9 mouse cellular contexts compared by ENCODE assay signal in genomic region chr3:5090108-5090869, GRCm38 (mm10).
A peak's percentile ranks its signal among the peaks of the same experiment; 100 is the strongest.
DNase-seq lines count a peak whose midpoint lies in the region; ATAC-seq lines count a peak whose summit lies in the region.
"Had no signal": no experiment of that assay in that cellular context is flagged by ENCODE, and none has a peak within 500 bp of the region (broad histone marks: within the 10 kb centered on the region; RNA-seq: fewer than 3 reads in every experiment).

No protein-coding gene starts in this region.

- peak; percentile 1 to 2 for DNase-seq in cerebellum, postnatal 10 days
- DNase-seq in cerebellum, postnatal 25 days, result no peak
- peak; percentile 1 for DNase-seq in layer of hippocampus, adult 9-10 months (ENCODE audit: low spot score)
- no peak for DNase-seq in layer of hippocampus, adult 11-12 months (ENCODE audit: low spot score)
- peak; percentile 69 for DNase-seq in mesoderm, embryonic 11.5 days (ENCODE audit: low read depth, low spot score)
- no peak for DNase-seq in Muller cell, postnatal 12 days (ENCODE audit: inconsistent ontology term)

- peak overlapping the region; percentile 85 for H3K27ac ChIP-seq in brown adipose tissue, adult 24 weeks (replicated peaks; ENCODE audit: low read depth, low read length)
- H3K27ac ChIP-seq: heart, embryonic 15.5 days had no signal

- peak overlapping the region; percentile 80 for H3K4me3 ChIP-seq in brown adipose tissue, adult 24 weeks (ENCODE audit: insufficient read depth, low read depth, low read length)
- H3K4me3 ChIP-seq: heart, embryonic 15.5 days had no signal

- ATAC-seq in cerebellum, adult (ENCODE audit: insufficient number of reproducible peaks, low FRiP score, low TSS enrichment), result no peak

- no peaks in the 10 kb centered on the region for H3K4me1 ChIP-seq in brown adipose tissue, adult 24 weeks (ENCODE audit: control insufficient read depth, insufficient read depth, insufficient read length, low read length)
- H3K4me1 ChIP-seq: heart, embryonic 15.5 days had no signal

Comparison
In these comparisons a context has a peak if more than half of its experiments do, and no peak if none do; other contexts are left out.
1. DNase-seq: peak in cerebellum, postnatal 10 days (2 of 2), layer of hippocampus, adult 9-10 months (single experiment) and mesoderm, embryonic 11.5 days (single experiment); none in cerebellum, postnatal 25 days (0 of 2), layer of hippocampus, adult 11-12 months (single experiment) and Muller cell, postnatal 12 days (single experiment).